8 mouse cellular contexts compared by ENCODE assay signal in the genomic region with DNA sequence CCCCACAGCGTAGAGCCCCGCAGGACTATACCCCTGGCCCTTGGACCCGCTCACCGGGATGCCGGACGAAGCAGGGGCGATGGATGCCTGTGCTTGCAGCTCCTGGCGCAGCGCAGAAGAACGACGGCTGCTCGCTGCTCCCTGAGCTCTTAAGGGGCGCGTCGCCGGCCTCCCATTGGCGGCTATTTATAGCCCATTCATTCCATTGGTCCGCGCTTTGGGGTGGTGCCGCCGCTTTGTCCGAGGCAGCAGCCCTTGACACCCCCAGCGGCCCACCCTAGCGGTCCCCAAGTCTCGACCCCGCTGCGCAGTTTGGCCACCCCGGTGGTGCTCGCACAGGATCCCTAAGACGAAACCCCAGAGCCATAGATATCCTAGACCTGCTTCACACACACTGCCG. TPM values are rescaled to one million over a fixed set of nuclear protein-coding genes. Genes with fewer than 3 reads are reported as not detected.
DNase-seq lines count a peak whose midpoint lies in the region; ATAC-seq and TF ChIP-seq lines count a peak whose summit lies in the region.

A gene (minus strand): TSS at position 163 of the 400 bp plus-strand sequence.

- under 1% methylated on average over 31 of the region's 31 CpGs for WGBS in cerebellum, adult 2 months
- under 1% methylated on average over 31 of the region's 31 CpGs for WGBS in liver, embryonic 15.5 days (ENCODE audit: insufficient replicate concordance)
- WGBS in neural tube, embryonic 13.5 days = under 1% methylated on average over 31 of the region's 31 CpGs

- no peaks in the 10 kb centered on the region for H3K27me3 ChIP-seq in Patski
- H3K27me3 ChIP-seq in cerebellum, adult 2 months (ENCODE audit: control insufficient read depth, insufficient read depth, low read length) = no peaks in the 10 kb centered on the region
- peaks cover 82% of the 10 kb centered on the region for H3K27me3 ChIP-seq in liver, embryonic 15.5 days
- H3K27me3 ChIP-seq in neural tube, embryonic 13.5 days = no peaks in the 10 kb centered on the region; the same call in 1 of the 2 replicates

- no peaks in the 10 kb centered on the region for H3K9me3 ChIP-seq in liver, embryonic 15.5 days (replicated peaks)
- H3K9me3 ChIP-seq in neural tube, embryonic 13.5 days = no peaks in the 10 kb centered on the region

- no peak within 1 kb of the TSS for H3K9ac ChIP-seq in liver, embryonic 15.5 days
- peak within 1 kb of the TSS; percentile 99 for H3K9ac ChIP-seq in neural tube, embryonic 13.5 days

- DNase-seq in Patski (ENCODE audit: low read depth, low spot score) = no peak
- DNase-seq in cerebellum, adult 2 months = peak; percentile 96
- peak; percentile 90 to 96 for DNase-seq in frontal cortex, adult 2 months (ENCODE audit: extremely low spot score in 1 of 2, low spot score in 1 of 2)
- DNase-seq in heart, postnatal 4 days = peak; percentile 83
- peak; percentile 89 to 95 for DNase-seq in layer of hippocampus, adult 18-20 months (ENCODE audit: low spot score in 2 of 2)
- DNase-seq in thymus, postnatal 4 days = peak; percentile 74

- peaks cover 13% of the 10 kb centered on the region for H3K4me1 ChIP-seq in cerebellum, adult 2 months (ENCODE audit: control insufficient read depth, insufficient read depth, low read length)
- H3K4me1 ChIP-seq in liver, embryonic 15.5 days (replicated peaks) = peaks cover 52% of the 10 kb centered on the region
- peaks cover 53% of the 10 kb centered on the region for H3K4me1 ChIP-seq in neural tube, embryonic 13.5 days (replicated peaks)

- POLR2A ChIA-PET in Patski (lab: Charles Lee) = no interaction called here

- in situ Hi-C loops in Patski (cut with MboI; ENCODE audit: low pct_unique_long_range_greater_than_20kb) = no loop called here

- no peaks in the 10 kb centered on the region for H3K36me3 ChIP-seq in liver, embryonic 15.5 days (replicated peaks)
- H3K36me3 ChIP-seq in neural tube, embryonic 13.5 days = peaks cover 21% of the 10 kb centered on the region

- peak within 1 kb of the TSS; percentile 86 for H3K4me3 ChIP-seq in cerebellum, adult 2 months (replicated peaks; ENCODE audit: insufficient read depth, low read depth, low read length)
- H3K4me3 ChIP-seq in liver, embryonic 15.5 days (replicated peaks) = peak within 1 kb of the TSS; percentile 47
- H3K4me3 ChIP-seq in neural tube, embryonic 13.5 days = peak within 1 kb of the TSS; percentile 97

- H3K4me2 ChIP-seq in liver, embryonic 15.5 days = peak within 1 kb of the TSS; percentile 67
- peak within 1 kb of the TSS; percentile 97 for H3K4me2 ChIP-seq in neural tube, embryonic 13.5 days

- peak; percentile 11 for ATAC-seq in Patski
- no peak for ATAC-seq in liver, embryonic 15.5 days (ENCODE audit: insufficient read depth)
- peak; percentile 89 for ATAC-seq in neural tube, embryonic 13.5 days (ENCODE audit: low read depth)

- TF ChIP-seq POLR2A in cerebellum, adult 2 months (IDR thresholded peaks at IDR 0.05; ENCODE audit: borderline replicate concordance, insufficient read depth, low read length) = peak; percentile 99

- peak within 1 kb of the TSS; percentile 96 for H3K27ac ChIP-seq in cerebellum, adult 2 months (ENCODE audit: insufficient read depth, low read length)
- H3K27ac ChIP-seq in liver, embryonic 15.5 days (replicated peaks) = no peak within 1 kb of the TSS
- peak within 1 kb of the TSS; percentile 95 for H3K27ac ChIP-seq in neural tube, embryonic 13.5 days (replicated peaks)

- no peak for TF ChIP-seq CTCF in Patski (IDR thresholded peaks at IDR 0.05)
- no peak for TF ChIP-seq CTCF in cerebellum, adult 2 months (IDR thresholded peaks at IDR 0.05; ENCODE audit: borderline replicate concordance, insufficient read depth, low read depth, low read length)

- CTCF ChIA-PET in Patski (lab: Charles Lee) = no interaction called here

RNA-seq across cellular contexts. Expression of the gene that starts here (rescaled TPM):
- 69.4 TPM for polyA plus RNA-seq in Patski (2021)
- polyA plus RNA-seq in cerebellum, adult 2 months (2012; rRNA removed) = 5,042 and 5,433 TPM in 2 replicates
- polyA plus RNA-seq in frontal cortex, adult 2 months (2012; rRNA removed) = 3,871 and 4,147 TPM in 2 replicates
- 100 to 1,000 TPM; 165 to 181 TPM for total RNA-seq in heart, postnatal 4 days (2021)
- 1,000 to 10,000 TPM; 1,388 to 1,396 TPM for total RNA-seq in layer of hippocampus, adult 18-20 months (2021)
- polyA plus RNA-seq in liver, embryonic 15.5 days (2015; fragmentation: Nextera tagmentation; extraction: Ambion mirVana) = 41.9 and 45.7 TPM in 2 replicates
- polyA plus RNA-seq in neural tube, embryonic 13.5 days (2015; fragmentation: Nextera tagmentation; extraction: Ambion mirVana) = 1,774 and 1,823 TPM in 2 replicates

Comparison
In these comparisons a context has a peak if more than half of its experiments do, and no peak if none do; other contexts are left out.
1. RNA of the gene that starts here (total RNA-seq): 1,388 to 1,396 TPM in layer of hippocampus, adult 18-20 months; 165 to 181 TPM in heart, postnatal 4 days; every median in the first group is over 4 times any median in the second.
2. RNA of the gene that starts here (polyA plus RNA-seq): 5,042 to 5,433 TPM in cerebellum, adult 2 months, 3,871 to 4,147 TPM in frontal cortex, adult 2 months and 1,774 to 1,823 TPM in neural tube, embryonic 13.5 days; 69.4 TPM in Patski (single experiment) and 41.9 to 45.7 TPM in liver, embryonic 15.5 days; every median in the first group is over 10 times any median in the second.
3. H3K4me3 ChIP-seq: peak in every context shown above with its lines; median percentile 97 in neural tube, embryonic 13.5 days; 86 in cerebellum, adult 2 months; 47 in liver, embryonic 15.5 days.